Mouse (Mus musculus) testis, adult 2 months (tissue): ENCODE data around the gene Rps3a1.

Experiments used
- CTCF ChIP-seq: fragments of 200-500 bp; IDR thresholded peaks from 2 replicates; pipeline ENCODE4 v1.5.1; 2012; ENCODE audit warnings: low read depth, mild to moderate bottlenecking, inconsistent platforms, low read length, moderate library complexity; ENCODE audit not compliant: control insufficient read depth, insufficient read depth, insufficient replicate concordance
- POLR2A ChIP-seq: fragments of 200-500 bp; IDR thresholded peaks from 2 replicates; pipeline ENCODE4 v1.6.1; 2012; ENCODE audit warnings: low read depth, mild to moderate bottlenecking, inconsistent platforms, low read length, moderate library complexity; ENCODE audit not compliant: control insufficient read depth

DNA sequence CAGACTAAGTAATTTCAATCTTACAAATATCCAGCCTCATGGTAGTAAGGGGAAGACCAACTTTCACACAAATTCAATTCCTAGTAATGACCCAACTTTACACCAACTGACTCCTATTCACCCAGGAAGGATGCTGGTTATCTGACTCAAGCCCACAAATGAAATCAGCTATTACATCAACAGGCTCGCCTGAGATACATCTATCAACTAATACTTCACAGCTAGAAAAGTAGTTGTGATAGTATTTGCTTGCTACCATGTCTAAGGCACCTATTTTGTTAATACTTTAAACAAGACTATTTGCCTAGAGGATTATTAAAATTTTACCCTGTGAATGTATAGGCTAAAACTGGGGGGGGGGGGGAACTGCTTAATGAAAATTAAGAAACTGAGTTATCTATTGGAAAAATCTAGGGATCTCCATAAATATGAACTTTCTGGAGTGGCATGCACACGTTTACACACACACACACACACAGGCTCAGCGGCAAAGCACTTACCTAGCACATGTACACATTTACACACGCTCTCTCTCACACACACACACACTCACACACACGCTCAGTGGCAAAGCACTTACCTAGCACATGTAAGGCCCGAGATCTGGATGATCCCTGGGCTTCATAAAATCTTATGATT is 5.4 kb downstream of the Rps3a1 start:
- TF ChIP-seq CTCF (no peak), POLR2A (no peak)
